Mouse (Mus musculus) embryonic fibroblast, embryonic 13.5 days (primary cell): Measurements from ENCODE around the gene Rftn1. TPM values are rescaled to one million over a fixed set of nuclear protein-coding genes. Genes with fewer than 3 reads are reported as not detected.

Source experiments
- H3K27ac ChIP-seq: 2 replicates; pipeline ENCODE4 v1.5.1; 2012; ENCODE audit warnings: low read length, control low read depth, inconsistent platforms; ENCODE audit not compliant: insufficient read depth
- H3K4me1 ChIP-seq: 2 replicates; pipeline ENCODE4 v1.6.1; 2011; ENCODE audit warnings: low read length; ENCODE audit not compliant: control insufficient read depth, insufficient read depth
- H3K4me3 ChIP-seq: 2 replicates; pipeline ENCODE4 v1.5.1; 2011; ENCODE audit warnings: mild to moderate bottlenecking, control low read depth, low read length; ENCODE audit not compliant: insufficient read depth
- CTCF ChIP-seq: IDR thresholded peaks from 2 replicates; pipeline ENCODE4 v1.5.1; 2011; ENCODE audit warnings: mild to moderate bottlenecking, control low read depth, low read length, moderate library complexity, borderline replicate concordance; ENCODE audit not compliant: insufficient read depth
- POLR2A ChIP-seq: IDR thresholded peaks from 2 replicates; pipeline ENCODE4 v1.6.1; 2011; ENCODE audit warnings: low read depth, mild to moderate bottlenecking, control low read depth, low read length, moderate library complexity
- polyA plus RNA-seq: library from polyadenylated mRNA; stranded (reverse); fragments of >200 nt; gene quantifications from 2 replicates; pipeline ENCODE4 v1.2.4, GENCODE M21; 2011; ENCODE audit warnings: low read depth; ENCODE audit not compliant: missing spikeins, insufficient read length

The Rftn1 gene
- polyA plus RNA-seq, 1 experiment = 15.1 TPM

DNA sequence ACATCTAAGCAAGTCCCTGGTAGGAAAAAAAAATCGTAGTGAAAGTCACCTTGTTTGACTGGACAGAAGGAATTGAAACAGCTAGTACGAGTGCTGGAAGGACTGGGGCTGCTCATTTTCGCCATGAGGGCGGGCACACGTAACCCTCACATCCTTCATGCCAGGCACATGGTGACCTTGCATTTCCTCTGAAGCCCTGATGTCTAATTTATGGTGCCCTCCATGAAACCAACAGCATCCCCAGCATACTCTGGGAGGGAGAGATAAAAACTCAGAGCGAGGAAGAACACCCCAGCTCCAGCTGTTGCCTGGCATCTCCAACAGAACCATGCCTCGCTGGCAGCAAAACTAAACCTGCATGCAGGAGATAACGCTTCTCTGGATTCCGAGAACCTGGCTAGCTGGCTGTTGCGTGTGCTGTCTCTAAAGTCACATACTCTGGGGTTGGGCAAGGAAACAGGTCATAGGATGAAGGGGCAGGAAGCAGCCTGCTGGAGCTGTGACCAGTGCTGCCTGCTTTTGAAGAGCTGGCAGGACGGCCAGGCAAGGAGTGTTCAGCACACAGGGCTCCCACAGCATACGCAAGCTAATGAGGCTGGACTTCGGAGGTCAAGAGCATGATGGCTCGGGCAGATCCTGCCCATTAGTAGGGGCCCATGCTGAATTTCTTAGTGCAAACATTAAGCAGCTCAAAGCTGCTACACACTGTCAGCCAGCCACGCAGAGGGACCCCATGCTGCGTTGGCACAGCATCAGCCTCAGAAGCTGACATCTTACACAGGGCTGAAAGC, 170.1 kb downstream of the Rftn1 start:
- Histone ChIP-seq H3K4me1 (no peaks in the 10 kb centered on the region), H3K27ac (no peak overlapping the region)
- TF ChIP-seq CTCF (no peak), POLR2A (no peak)

DNA sequence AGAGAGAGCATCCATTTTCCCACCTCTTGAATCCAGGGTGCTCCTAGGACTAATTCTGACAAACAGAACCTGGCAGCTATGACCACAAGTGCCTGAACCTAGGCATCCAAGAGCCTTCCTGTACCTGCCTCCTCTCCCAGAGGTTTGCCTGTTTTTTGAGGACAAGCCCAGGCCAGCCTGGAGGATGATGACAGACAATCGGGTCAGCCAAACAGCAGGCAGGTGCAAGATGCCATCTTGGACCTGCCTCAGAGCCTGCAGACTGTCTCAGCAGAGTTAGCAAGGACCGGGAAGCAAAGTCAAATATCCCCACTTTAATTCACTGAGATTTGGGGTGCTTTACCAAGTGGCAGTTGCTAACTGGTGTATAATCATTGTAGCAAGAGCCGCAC, 170.7 kb downstream of the Rftn1 start:
- H3K4me3 ChIP-seq = no peak overlapping the region
- no peak overlapping the region for H3K27ac ChIP-seq
- H3K4me1 ChIP-seq = no peaks in the 10 kb centered on the region
- no peak for TF ChIP-seq CTCF
- TF ChIP-seq POLR2A = no peak

More for the DNA sequence above, 170.1 kb downstream of the Rftn1 start:
- H3K4me3 ChIP-seq = no peak overlapping the region

DNA sequence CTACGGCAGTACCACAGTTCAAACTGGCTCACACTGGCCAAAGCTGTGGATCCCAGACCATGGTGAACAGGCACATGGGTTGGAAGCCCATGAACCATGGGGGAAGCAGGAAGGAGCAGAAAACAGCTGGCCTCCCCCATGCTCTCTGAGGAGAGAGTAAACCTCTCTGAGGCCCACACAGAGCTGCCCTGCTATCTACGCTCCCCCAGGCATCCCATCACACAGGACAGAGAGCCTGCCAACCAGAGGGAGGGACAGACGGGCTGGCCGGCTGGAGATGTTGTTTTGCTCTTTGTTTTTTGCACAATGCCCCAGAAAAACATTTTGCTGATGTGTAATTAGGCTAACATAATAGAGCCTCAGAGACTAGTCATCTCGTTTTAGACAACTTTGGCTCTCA, 171.4 kb downstream of the Rftn1 start:
- Histone ChIP-seq H3K4me3 (no peak overlapping the region), H3K27ac (no peak overlapping the region), H3K4me1 (no peaks in the 10 kb centered on the region)
- no peak for TF ChIP-seq CTCF
- no peak for TF ChIP-seq POLR2A

DNA sequence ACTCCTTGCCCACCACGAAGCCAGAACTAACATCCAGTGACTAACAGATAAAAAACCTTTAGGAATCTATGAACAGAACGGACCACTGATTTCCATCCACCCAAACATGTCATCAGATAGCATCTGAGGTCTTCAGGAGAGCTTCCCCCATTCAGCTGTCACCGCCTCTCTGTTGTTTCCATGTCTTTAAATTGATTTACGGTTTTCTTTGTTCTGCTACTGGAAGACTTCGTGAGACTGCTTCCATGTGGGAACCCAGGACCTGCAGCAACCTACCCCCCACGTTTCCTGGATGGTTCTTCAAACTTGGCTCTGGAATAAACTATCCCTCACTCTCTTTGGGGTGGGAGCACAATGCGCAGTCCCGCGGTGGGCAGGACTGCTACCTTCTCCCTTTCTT, 175.8 kb downstream of the Rftn1 start:
- Histone ChIP-seq H3K27ac (no peak overlapping the region), H3K4me3 (no peak overlapping the region), H3K4me1 (no peaks in the 10 kb centered on the region)
- TF ChIP-seq CTCF = no peak
- no peak for TF ChIP-seq POLR2A

DNA sequence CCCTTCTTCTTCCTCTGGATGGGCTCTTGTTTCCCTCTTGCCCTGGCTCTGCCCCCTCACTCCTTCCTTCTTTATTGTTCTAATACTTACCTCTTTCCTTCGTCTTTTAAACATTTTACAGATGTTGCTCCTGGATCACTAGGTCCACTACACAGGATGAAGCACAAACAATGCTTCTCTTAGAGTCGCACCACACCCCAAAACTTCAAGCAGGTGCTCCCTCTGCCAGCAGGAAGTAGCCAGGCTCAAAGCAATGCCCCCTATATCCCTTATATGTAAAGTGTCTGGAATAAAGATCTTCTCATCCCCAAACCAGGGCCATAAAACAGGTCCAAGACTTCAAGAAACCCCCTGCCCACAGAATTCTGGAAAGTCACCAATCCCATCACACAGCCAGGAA, 176.6 kb downstream of the Rftn1 start:
- no peak overlapping the region for H3K27ac ChIP-seq
- H3K4me3 ChIP-seq = no peak overlapping the region
- no peak for TF ChIP-seq CTCF
- no peak for TF ChIP-seq POLR2A
- no peaks in the 10 kb centered on the region for H3K4me1 ChIP-seq

DNA sequence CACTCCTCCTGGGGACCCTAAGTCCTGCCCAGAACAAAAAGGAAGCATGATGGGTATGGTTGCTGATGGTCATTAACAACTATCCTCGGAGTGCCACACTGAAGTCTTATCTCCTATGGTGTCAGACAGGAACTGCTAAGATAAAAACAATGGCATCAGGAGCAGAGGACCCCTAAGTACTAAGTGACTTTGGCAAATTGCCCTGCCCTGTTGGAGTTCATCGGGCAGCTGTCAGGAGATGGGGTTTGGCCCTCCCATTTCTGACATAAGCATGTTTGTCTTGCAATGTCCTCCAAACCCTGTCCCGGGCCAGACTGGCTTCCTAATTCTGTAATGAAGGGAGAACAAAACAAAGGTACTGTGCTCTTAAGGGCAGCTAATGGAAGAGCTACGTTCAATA, 180.4 kb downstream of the Rftn1 start:
- Histone ChIP-seq H3K27ac (no peak overlapping the region), H3K4me1 (no peaks in the 10 kb centered on the region), H3K4me3 (no peak overlapping the region)
- TF ChIP-seq CTCF = no peak
- no peak for TF ChIP-seq POLR2A

DNA sequence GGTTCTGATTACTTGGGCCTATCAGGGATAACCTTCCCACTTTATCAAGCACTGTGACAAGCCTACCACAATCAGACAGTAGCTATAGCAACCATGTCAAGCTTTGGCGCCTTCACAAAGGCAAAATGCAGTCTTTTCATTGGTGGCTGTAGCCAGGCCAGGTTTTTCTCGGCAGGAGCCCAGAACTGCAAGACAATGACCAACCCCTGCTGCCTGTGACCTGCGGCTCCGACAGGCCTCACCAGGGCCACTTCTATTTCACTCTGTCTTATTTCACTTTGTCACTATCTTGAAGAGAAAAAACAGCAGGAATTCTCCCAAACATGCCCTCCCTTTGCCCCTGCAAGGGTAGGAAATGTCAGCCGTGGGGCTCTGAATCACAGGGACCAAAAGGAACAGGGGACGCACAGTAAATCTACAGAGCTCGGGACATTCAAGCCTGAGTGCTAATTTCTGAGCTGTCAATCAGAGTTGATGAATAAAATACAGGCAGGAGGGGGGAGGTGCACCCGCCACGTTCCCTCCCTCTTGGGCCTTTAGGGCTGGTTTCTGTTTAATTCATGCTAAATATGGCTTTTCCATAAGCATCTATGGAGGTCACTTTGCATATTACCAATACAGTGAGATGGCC, 183.6 kb downstream of the Rftn1 start:
- Histone ChIP-seq H3K4me1 (no peaks in the 10 kb centered on the region), H3K27ac (no peak overlapping the region), H3K4me3 (no peak overlapping the region)
- TF ChIP-seq CTCF (no peak), POLR2A (no peak)

DNA sequence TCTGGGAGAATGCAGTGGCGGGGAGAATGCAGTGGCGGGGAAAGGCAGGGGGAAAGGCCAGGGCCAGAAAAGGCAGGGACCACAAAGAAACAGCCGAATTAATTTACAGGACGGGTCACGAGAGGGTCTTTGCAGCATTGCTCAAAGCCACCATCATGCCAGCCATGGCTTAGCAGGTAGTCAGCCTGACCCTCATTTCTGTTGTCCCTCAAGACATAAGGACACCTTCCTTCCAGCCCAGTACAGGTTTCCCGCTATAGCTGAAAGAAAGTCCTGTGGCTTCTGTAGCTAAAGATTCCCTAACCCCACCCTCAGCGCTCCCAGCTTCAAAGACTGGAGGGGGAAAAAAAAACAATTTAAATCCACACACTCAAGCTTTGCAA, 184.1 kb downstream of the Rftn1 start:
- Histone ChIP-seq H3K4me3 (no peak overlapping the region), H3K27ac (no peak overlapping the region), H3K4me1 (no peaks in the 10 kb centered on the region)
- TF ChIP-seq POLR2A (no peak), CTCF (no peak)

DNA sequence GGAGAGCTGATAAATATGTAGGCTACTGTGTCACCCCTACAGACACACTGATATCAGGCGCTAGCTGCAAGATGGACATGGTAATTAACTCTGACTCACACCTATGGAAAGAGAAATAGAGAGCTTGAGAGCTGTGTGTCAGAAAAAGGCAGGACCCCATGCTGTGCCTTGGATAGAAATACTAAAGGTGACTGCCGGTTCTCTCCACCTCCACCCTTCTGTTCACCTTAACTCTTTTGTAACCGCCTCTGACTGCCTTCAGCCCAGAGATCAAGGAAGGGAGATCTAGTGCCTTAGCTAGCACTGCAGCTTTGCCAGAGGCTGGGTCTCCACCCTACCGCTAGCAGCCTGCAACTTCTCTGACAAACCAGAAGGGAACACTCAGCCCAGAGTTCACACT, 187.3 kb downstream of the Rftn1 start:
- TF ChIP-seq POLR2A = no peak
- no peaks in the 10 kb centered on the region for H3K4me1 ChIP-seq

DNA sequence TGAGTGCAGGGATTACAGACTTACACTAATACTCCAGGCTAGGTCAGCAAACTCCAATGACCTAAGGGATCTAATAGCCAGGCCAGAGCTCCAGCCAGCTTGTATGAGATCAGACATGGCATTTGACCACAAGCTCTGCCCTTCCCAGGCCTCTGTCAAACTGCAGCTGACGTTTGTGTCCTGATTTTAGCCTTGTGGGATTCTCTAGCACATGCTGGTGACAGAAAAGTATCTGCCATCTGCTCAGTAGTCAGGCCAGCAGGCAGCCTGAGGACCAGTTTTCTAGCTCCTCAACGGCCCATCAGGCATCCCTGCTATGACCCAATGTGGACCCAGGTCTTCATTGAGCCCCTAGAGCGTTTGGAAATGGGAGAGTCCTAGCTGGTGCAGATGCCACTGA, 188.3 kb downstream of the Rftn1 start:
- Histone ChIP-seq H3K4me1 (no peaks in the 10 kb centered on the region), H3K4me3 (no peak overlapping the region), H3K27ac (no peak overlapping the region)
- TF ChIP-seq CTCF (no peak), POLR2A (no peak)

More for the DNA sequence above, 187.3 kb downstream of the Rftn1 start:
- no peak overlapping the region for H3K4me3 ChIP-seq
- no peak overlapping the region for H3K27ac ChIP-seq
